Mouse (Mus musculus) E14TG2a.4 (cell line): ENCODE results near the gene Fam3b.

Experiments used
- CTCF ChIP-seq: conservative IDR thresholded peaks from 2 replicates; pipeline ENCODE4 v1.5.1; 2014; ENCODE audit warnings: low read length
- NANOG ChIP-seq: IDR thresholded peaks from 2 replicates; pipeline ENCODE4 v1.6.1; 2014; ENCODE audit warnings: borderline replicate concordance, low read length, mixed read lengths

- TF ChIP-seq CTCF: peak; percentile 99
- no peak for TF ChIP-seq NANOG
Observed at GRCm38 (mm10) chr16:97443670-97444263, 70.8 kb downstream of the Fam3b start.
